Mouse (Mus musculus) midbrain, embryonic 16.5 days (tissue): ENCODE data around the gene Nptx2. TPM values are rescaled to one million over a fixed set of nuclear protein-coding genes. Genes with fewer than 3 reads are reported as not detected.

ENCODE experiments used
- ATAC-seq: fragments of 200-750 bp; cut with Nextera tagmentation; 2 replicates; pipeline ENCODE4 v1.8.0; 2017; ENCODE audit warnings: moderate TSS enrichment
- H3K27ac ChIP-seq: fragments of 300-500 bp; sonication (generic); 2 replicates; pipeline ENCODE4 v1.5.1; 2014; ENCODE audit warnings: mild to moderate bottlenecking, low read length, mixed read lengths
- H3K27me3 ChIP-seq: fragments of 300-500 bp; sonication (generic); 2 replicates; pipeline ENCODE4 v1.6.1; 2014; ENCODE audit warnings: low read depth, low read length, mixed read lengths; ENCODE audit not compliant: control insufficient read depth, insufficient read depth
- H3K36me3 ChIP-seq: fragments of 300-500 bp; sonication (generic); 2 replicates; pipeline ENCODE4 v1.6.1; 2014; ENCODE audit warnings: mild to moderate bottlenecking, low read length, moderate library complexity, mixed read lengths; ENCODE audit not compliant: control insufficient read depth, insufficient read depth
- H3K4me1 ChIP-seq: fragments of 300-500 bp; sonication (generic); 2 replicates; pipeline ENCODE4 v1.6.1; 2014; ENCODE audit warnings: mild to moderate bottlenecking, low read length, mixed read lengths; ENCODE audit not compliant: control insufficient read depth, insufficient read depth
- H3K4me2 ChIP-seq: fragments of 300-500 bp; sonication (generic); 2 replicates; pipeline ENCODE4 v1.6.1; 2014; ENCODE audit warnings: mild to moderate bottlenecking, low read length, mixed read lengths
- H3K4me3 ChIP-seq: fragments of 300-500 bp; sonication (generic); 2 replicates; pipeline ENCODE4 v1.5.1; 2014; ENCODE audit warnings: low read depth, mild to moderate bottlenecking, low read length, moderate library complexity, mixed read lengths
- H3K9ac ChIP-seq: fragments of 300-500 bp; sonication (generic); 2 replicates; pipeline ENCODE4 v1.6.1; 2014; ENCODE audit warnings: low read depth, low read length, mixed read lengths
- H3K9me3 ChIP-seq: fragments of 300-500 bp; sonication (generic); replicated peaks from 2 replicates; pipeline ENCODE4 v1.6.1; 2014; ENCODE audit warnings: mild to moderate bottlenecking, low read length, mixed read lengths; ENCODE audit not compliant: control insufficient read depth, poor library complexity, severe bottlenecking
- WGBS: fragments of 180-500 bp; shearing (Covaris S2); extraction: QIAGEN DNeasy Blood & Tissue Kit; methylation state at CpG from one replicate; pipeline ENCODE4 v1.1.7; 2014; 5-methylcytosine and 5-hydroxymethylcytosine counted together
- polyA plus RNA-seq: library from polyadenylated mRNA; unstranded; fragments of >200 nt; fragmentation: Nextera tagmentation; extraction: Ambion mirVana; gene quantifications from 2 replicates; pipeline ENCODE4 v1.2.1, GENCODE M21; 2015

Gene Nptx2
- polyA plus RNA-seq, 1 experiment from 2014 or later = 6.8 TPM

DNA sequence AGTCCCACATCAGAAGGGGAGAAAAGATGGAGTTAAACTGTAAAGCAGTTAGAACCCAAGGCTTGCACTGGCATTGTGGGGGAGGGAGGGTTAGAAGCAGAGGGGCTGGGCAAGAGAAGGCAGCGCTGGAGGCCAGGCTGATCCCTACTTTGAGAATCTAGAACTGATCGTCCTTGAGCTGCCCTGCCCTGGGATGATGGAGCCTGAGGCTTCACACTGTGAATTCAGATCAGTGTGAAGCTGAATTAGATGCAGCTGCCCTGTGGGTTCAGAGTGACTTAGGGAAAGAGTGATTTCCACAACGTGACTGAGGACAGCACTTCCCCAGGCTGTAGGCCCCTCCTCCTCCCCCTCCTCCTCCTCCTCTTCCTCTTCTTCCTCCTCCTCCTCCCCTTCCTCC, 25.6 kb upstream of the Nptx2 start:
- Histone ChIP-seq H3K9me3 (no peaks in the 10 kb centered on the region), H3K4me2 (no peak overlapping the region), H3K4me1 (no peaks in the 10 kb centered on the region; the same call in 1 of the 2 replicates), H3K36me3 (no peaks in the 10 kb centered on the region), H3K4me3 (no peak overlapping the region), H3K27ac (no peak overlapping the region), H3K9ac (no peak overlapping the region), H3K27me3 (no peaks in the 10 kb centered on the region)
- WGBS = 31% methylated on average over 3 of the region's 3 CpGs
- ATAC-seq = no peak

DNA sequence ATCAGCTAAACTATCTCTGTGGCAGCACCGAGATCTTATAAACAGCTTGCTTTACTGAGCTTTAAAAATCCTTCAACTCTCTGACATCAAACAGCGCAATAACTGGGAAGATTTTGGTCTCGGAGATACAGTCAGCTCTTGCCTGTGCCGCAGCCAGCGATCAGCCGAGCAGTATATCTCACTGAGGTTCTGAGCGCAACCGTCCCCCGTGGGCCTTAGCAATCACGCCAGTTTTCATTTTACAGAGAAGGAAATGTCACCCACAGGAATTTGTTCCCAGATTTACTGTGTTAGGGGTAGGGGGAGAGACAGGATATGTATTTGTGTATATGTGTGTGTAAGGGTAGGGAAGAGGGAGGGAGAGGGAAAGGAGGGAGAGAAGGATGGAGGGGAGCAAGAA, 20.9 kb upstream of the Nptx2 start:
- 78% methylated on average over 10 of the region's 10 CpGs for WGBS
- Histone ChIP-seq H3K4me2 (no peak overlapping the region), H3K27ac (no peak overlapping the region), H3K36me3 (no peaks in the 10 kb centered on the region), H3K9ac (no peak overlapping the region), H3K4me1 (no peaks in the 10 kb centered on the region; the same call in 1 of the 2 replicates), H3K9me3 (no peaks in the 10 kb centered on the region), H3K4me3 (no peak overlapping the region), H3K27me3 (no peaks in the 10 kb centered on the region)
- ATAC-seq = no peak

DNA sequence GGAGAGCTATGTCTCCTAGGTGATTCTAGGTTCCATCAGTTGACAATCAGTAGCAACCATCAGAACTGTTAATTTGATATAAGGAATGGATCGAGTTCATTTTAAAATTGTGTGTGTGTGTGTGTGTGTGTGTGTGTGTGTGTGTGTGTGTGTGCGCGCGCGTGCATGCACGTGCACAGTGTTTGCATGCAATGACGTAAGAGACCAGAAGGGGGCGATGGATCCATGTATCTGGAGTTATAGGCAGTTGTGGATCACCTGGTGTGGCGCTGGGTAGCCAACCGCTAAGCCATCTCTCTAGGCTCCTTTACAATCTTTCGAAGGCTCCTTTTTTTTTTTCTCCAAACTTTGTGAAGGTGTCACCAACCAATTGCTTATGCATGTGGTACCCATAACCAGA, 16.6 kb upstream of the Nptx2 start:
- ATAC-seq = no peak
- H3K4me1 ChIP-seq = no peaks in the 10 kb centered on the region; the same call in 1 of the 2 replicates
- 96% methylated on average over 11 of the region's 11 CpGs for WGBS
- H3K27me3 ChIP-seq = no peaks in the 10 kb centered on the region
- H3K4me2 ChIP-seq = no peak overlapping the region
- no peak overlapping the region for H3K9ac ChIP-seq
- no peaks in the 10 kb centered on the region for H3K9me3 ChIP-seq
- H3K36me3 ChIP-seq = no peaks in the 10 kb centered on the region
- no peak overlapping the region for H3K27ac ChIP-seq
- H3K4me3 ChIP-seq = no peak overlapping the region

DNA sequence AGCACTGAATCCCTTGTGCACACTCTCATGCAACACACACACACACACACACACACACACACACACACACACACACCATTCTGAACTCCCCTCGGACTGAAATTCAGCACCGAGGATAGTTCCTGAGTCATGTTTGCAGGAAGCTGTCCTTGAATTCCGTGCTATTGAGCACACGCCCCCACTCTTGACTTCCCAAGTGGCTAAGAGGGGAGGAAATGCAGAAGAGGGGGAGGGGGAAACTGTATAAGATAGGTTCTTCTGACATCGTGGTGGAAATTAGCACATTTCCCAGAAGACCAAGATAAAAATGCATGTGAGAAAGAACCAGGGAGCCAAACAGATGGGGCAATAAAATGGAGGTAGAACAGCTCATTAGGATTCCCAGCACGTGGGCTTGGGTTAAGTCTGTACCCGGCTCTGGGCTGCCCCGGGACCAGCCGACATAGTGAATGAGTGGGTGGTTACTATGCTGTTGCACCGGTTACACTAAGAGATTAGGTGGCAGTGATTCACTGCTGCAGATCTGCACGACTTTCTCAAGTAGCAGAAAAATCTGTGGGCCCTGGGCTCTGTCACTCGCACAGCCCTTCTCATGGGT, 2.9 kb upstream of the Nptx2 start:
- H3K4me1 ChIP-seq = peaks cover 10% of the 10 kb centered on the region
- peak overlapping the region; percentile 31; the same call in 1 of the 2 replicates for H3K4me2 ChIP-seq
- WGBS = 10% methylated on average over 12 of the region's 12 CpGs
- H3K27me3 ChIP-seq = 0 out of 2 replicates have a peak, but pooled peaks cover 2% of the 10 kb centered on the region
- no peak overlapping the region for H3K4me3 ChIP-seq
- no peaks in the 10 kb centered on the region for H3K36me3 ChIP-seq
- ATAC-seq = 0 out of 2 replicates have a peak, but pooled peaks have one; percentile 34
- H3K9ac ChIP-seq = no peak overlapping the region
- H3K27ac ChIP-seq = no peak overlapping the region
- no peaks in the 10 kb centered on the region for H3K9me3 ChIP-seq

DNA sequence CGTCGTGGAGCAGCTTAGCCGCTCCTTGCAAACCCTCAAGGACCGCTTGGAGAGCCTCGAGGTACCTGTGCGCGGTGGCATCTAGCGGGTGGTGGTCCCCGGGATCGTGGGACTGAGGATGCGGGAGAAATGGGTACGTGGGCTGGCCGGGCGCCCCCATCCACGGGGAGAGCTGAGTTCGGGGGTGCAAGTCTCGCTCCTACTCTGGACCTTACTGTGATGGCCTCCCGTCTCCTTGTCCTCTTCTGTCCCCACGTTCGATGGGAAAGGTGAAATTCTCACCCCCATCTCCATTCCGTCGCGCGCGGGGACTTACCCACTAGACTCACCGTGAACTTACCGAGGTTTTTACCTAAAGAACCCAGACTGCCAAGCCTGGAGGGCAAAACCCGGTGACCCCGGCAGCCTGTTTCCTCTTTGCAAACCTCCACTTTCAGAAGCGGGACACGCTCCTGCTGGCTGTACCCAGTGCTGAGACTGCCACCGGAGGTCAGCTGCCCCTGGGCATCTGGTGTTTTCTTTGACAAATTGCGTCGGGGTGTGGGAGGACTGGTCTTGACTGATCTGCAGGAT, 807 bp downstream of the Nptx2 start:
- H3K27ac ChIP-seq = no peak overlapping the region

DNA sequence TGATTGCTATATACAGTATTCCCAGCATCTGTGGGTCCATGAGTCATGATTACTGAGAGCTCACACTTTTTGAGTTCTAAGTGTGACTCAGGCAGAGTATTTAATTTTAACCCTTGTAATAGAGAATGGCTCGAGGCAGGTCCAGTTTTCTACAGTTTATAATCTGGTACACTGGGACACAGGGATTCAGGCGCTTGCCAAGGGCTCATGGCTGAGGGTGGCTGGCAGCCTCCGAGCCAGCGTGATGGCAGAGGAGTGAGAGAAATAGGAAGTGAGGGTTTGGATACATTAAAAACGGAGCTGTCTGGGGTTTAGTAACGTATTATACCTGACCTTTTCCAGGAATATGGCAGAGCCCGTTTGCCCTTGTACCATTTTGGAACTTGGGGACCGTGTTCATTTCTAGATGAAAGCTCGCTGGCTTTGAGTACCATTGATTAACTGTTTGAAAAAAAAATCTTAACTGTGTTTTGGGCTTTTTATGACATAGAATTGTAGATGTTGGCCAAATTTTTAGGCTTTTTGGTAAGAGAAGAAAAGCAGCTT, 1.7 kb downstream of the Nptx2 start:
- no peak overlapping the region for H3K27ac ChIP-seq
- peaks cover 10% of the 10 kb centered on the region for H3K4me1 ChIP-seq
- H3K36me3 ChIP-seq = no peaks in the 10 kb centered on the region
- H3K27me3 ChIP-seq = 0 out of 2 replicates have a peak, but pooled peaks cover 2% of the 10 kb centered on the region
- peak overlapping the region; percentile 45 for H3K4me3 ChIP-seq
- peak overlapping the region; percentile 76 for H3K4me2 ChIP-seq
- WGBS = 4% methylated on average over 9 of the region's 9 CpGs
- ATAC-seq = no peak
- H3K9ac ChIP-seq = peak overlapping the region; percentile 68
- no peaks in the 10 kb centered on the region for H3K9me3 ChIP-seq

More for the DNA sequence above, 807 bp downstream of the Nptx2 start:
- WGBS = under 1% methylated on average over 34 of the region's 34 CpGs
- H3K4me2 ChIP-seq = peak overlapping the region; percentile 76
- H3K9ac ChIP-seq = peak overlapping the region; percentile 56
- H3K4me3 ChIP-seq = peak overlapping the region; percentile 45
- H3K9me3 ChIP-seq = no peaks in the 10 kb centered on the region
- ATAC-seq = no peak
- H3K4me1 ChIP-seq = peaks cover 10% of the 10 kb centered on the region
- no peaks in the 10 kb centered on the region for H3K36me3 ChIP-seq
- H3K27me3 ChIP-seq = 0 out of 2 replicates have a peak, but pooled peaks cover 2% of the 10 kb centered on the region

DNA sequence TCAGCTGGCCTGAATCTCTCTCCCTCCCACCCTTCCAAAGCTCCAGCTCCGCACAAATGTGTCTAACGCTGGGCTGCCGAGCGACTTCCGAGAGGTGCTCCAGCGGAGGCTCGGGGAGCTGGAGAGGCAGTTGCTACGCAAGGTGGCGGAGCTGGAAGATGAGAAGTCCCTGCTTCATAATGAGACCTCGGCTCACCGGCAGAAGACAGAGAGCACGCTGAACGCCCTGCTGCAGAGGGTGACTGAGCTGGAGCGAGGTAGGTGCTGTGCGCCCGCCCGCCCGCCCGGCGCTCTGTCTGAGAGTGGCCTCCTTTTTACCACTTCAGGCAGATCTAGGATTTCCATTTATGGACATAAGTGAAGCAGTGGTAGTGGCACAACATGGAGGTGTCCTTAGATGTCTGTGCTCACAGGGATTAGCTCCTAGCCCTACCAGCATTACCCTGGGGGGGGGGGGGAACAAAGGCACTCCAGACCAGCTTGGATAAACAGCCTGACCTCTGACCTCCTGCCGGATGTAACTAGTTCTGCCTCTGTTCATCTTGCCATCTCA, 2.5 kb downstream of the Nptx2 start:
- Histone ChIP-seq H3K27me3 (0 out of 2 replicates have a peak, but pooled peaks cover 2% of the 10 kb centered on the region), H3K4me1 (peaks cover 5% of the 10 kb centered on the region), H3K4me2 (peak overlapping the region; percentile 76), H3K27ac (peak overlapping the region; percentile 58), H3K9me3 (no peaks in the 10 kb centered on the region), H3K4me3 (peak overlapping the region; percentile 45), H3K36me3 (no peaks in the 10 kb centered on the region), H3K9ac (peak overlapping the region; percentile 68)
- ATAC-seq = peak; percentile 15; the same call in 1 of the 2 replicates
- WGBS = under 1% methylated on average over 21 of the region's 21 CpGs

DNA sequence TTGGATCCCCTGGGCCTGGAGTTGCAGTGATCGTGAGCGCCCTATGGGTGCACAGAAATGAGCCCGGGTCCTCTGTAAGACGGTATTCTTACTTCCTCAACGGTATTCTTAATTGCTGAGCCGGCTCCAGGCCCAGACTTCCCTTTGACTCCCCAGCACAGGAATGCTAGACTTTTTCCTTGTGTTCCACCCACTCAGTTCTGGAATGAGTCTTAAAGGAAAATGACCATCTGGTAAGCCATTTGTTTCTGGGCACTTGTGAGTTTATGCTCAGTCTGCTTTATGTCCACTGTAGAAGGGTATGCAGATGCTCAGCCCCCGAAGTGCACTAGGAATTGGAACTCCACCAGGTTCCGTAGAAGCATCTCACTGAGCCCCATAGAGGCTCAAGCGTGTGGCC, 4.3 kb downstream of the Nptx2 start:
- Histone ChIP-seq H3K27ac (no peak overlapping the region), H3K36me3 (no peaks in the 10 kb centered on the region), H3K4me2 (no peak overlapping the region), H3K27me3 (no peaks in the 10 kb centered on the region), H3K9me3 (no peaks in the 10 kb centered on the region), H3K4me1 (peaks cover 3% of the 10 kb centered on the region; the same call in 1 of the 2 replicates), H3K9ac (no peak overlapping the region), H3K4me3 (no peak overlapping the region)
- ATAC-seq = no peak
- 88% methylated on average over 9 of the region's 9 CpGs for WGBS
